Mouse (Mus musculus) induced T-regulatory cell, adult 2 months (primary cell): ENCODE measurements around the gene Tnpo1.
"Not testable (repeated sequence)": the region's sequence is repeated elsewhere in the genome, so short reads cannot be mapped to it uniquely, and the experiment has no call there.

Experiments used
- DNase-seq: peaks from one replicate; pipeline ENCODE4 v3.0.0-alpha.2; 2012; ENCODE audit warnings: low read depth

Gene Tnpo1

DNA sequence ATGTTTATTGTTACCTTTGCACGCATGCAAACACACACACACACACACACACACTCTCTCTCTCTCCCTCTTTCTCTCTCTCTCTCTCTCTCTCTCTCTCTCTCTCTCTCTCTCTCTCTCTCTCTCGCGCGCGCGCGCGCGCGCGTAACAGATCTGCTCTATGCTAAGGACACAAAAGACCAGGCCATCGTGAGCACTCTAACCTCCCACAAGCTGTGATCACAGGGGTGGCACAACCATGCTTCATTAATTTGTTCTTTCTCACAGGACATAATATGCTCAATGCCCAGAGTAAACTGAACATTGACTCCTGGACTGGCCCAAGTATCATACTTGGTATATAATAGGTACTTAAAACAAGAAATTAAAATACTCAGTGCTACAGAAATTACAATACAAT lies 37.0 kb downstream of the Tnpo1 start:
- DNase-seq, result no peak

DNA sequence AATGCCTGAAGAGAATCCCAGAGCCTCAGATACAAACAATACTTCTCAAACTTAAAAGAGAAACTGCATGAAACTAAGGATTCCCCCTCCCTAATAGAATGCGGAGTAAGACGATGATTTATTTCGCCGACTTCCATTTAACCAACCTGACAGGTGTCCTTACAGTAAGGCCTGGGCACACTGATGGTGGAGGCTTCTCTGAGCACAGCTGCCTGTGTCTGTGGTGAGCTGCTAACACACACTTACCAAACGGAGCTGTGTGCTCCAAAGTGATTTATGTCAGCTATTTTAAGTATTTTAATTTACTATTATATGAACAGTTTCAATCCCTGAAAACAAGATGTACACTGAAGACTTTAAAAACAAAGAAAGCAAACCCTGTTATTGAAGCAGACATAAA lies 42.4 kb downstream of the Tnpo1 start:
- DNase-seq, result no peak

DNA sequence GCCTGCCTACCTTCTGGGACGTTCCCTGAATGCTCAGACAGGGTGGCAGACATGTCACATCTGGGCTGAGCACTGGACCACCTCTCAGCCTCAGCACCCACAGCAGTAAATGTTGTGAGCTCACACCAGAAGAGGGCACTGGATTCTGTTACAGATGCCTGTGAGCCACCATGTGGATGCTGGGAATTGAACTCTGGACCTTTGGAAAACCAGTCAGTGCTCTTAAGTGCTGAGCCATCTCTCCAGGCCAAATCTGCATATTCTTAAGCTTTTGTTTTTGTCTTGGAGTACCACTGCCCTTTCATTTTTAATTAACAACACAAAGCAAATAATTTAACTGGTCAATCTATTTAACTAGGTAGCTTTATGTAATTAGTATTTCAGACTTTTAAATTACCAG lies 44.2 kb downstream of the Tnpo1 start:
- DNase-seq, result no peak

DNA sequence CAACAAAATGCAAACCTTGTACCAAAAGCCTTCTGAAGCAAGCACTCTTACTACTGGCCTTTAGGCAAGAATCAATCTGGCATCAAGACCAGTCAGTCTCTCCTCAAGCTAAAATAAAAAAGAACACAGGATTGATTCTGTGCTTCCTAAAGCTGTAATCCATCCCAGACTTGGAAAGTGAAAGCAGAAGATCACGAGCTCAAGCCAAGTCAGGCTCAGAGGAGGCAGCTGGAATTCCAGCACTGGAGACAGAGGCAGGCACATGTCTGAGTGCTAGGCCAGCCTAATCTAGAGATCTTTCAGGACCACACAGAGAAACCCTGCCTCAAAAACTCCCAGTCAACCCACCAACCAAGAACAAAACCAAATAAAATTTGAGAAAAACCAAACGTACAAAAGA lies 45.8 kb downstream of the Tnpo1 start:
- no peak for DNase-seq

DNA sequence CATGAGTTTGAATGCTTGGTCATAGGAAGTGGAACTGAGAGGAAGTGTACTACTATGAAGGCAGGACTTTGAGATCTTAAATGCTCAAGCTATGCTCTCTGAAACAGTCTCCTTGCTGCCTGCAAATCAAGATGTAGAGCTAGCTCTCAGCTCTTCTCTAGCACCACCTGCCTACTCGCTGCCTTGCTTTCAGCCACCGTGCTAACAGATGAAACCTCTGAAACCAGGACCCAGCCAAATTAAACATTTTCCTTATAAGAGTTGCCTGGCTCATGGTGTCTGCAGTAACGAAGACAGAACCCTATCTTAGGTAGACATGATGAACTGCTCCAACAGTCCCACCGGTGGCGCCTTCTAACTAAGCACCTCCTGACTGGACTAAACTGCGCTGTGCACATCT lies 46.8 kb downstream of the Tnpo1 start:
- no peak for DNase-seq

DNA sequence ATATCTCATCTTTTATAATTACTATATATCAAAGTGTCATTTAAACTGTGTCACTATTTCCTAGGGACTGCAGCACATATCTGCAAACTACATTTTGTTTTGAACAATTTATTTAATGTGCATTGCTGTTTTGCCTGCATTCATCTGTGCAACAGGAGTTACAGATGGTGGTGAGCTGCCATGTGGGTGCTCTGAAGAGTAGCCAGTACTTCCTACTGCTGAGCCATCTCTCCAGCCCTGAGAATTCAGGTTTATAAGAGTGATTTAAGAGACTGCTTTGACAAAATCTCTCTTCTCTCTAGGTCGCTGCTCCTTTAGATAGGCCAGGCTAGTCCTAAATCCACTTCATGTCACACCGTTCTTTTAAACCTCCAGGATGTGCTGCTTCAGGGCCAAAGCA lies 49.0 kb downstream of the Tnpo1 start:
- DNase-seq, result no peak

DNA sequence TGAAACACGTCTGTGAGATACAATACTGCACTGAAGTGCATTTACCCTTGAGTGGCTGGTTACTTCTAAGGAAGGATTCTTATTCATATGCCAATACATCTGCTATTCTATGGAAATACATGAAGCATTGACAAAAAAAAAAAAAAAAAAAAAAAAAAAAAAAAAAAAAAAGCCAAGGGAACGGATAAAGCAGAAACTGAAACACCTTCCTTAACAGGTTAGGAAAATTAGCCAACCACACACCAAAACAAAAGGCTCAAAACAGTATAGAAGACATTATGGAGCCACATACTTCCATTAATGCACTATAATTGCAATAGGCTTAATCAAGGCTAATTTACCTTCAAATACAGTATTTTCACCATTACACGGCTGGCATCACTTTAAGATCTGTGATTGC lies 51.5 kb downstream of the Tnpo1 start:
- no peak for DNase-seq

DNA sequence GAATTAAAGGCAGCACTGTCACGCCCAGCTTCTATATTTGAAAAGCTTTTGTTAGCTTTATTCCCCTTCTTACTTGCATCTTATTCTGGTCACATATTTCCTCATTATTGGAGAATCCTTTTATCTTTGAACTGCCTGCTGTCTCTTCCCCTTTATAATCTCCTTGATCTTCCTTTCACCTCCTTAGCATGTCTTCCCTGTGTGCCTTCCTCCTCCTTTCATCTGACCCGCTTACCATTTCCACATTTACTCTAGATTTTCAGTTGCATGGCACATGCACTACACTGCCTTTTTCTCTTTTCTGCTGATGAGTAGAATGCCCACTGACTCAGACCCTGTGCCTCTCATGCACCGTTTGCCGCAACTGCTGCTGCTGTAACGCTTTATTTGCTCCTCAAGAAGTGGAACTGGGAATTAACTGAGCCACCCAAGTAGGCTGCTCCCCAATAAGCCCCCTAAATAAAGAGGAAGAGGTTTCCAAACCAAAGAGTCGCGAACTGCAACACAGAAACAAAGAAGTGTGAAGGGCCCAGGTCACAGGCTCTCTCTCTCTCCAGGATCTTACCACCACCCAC lies 53.8 kb downstream of the Tnpo1 start:
- no peak for DNase-seq

DNA sequence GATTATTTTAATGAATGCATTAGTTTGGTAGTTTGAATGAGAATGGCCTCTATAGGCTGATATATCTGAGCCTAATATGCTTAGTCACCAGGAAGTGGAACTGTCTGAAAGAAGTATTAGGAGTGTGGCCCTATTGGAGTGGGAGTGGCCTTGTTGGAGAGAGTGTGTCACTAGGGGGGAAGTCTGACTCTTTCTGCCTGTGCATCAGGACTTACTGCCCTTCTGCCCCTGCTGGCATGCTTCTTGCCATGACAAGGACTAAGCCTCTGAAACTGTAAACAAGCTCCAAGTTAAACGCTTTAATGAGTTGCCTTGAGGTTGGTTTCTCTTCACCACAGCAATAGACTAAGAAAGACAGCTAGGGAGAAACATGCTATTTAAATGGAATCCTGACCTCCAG lies 54.9 kb downstream of the Tnpo1 start:
- no peak for DNase-seq

DNA sequence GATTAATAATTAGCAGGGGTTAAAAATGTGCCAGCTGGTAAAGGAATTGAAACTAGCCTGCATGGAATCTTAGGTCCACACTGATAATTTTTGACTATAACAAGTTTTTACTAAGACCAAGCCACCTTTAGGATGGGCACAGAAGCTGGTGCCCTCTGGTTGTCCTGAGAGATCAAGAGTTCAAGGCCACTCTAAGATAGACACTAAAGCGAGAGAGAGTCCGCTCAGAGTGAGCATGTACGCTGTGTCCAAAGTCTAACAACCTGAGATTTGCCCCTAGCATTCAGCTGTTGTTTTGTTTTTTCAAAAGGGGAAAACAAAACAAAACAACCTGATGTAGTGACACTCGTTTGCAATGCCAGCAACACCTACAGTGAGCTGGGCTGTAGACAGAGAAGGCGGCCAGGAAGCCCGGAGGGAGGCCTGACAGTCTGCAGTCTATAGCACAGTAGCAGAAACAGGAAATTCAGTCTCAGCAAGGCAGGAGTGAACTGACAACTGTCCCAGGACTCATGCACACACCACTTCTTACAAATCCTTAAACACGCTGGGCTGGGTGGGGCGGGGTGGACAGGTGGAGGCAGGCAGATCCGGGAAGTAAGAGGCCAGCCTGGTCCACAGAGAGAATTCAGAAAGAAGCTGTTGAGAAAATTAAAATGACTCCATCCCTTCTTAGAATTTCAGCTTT lies 57.8 kb downstream of the Tnpo1 start:
- DNase-seq, result no peak

DNA sequence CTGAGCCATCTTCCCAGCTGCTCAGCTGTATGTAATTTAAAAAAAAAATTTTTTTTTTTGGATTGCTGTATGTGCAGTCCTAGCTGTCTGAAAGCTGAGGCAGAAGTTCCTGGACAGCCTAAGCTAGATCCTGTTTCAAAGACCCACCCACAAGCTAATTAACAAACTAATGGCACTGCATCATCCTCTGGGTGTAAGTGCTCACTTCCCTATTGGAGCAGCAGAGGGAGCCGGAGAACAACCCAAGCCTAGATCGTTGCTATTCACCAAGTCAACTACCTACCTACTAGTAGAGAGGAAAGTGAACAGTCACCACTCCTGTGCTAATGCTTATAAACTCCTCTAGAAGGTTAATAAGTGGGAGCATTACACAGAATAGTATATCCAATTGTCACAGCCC lies 58.4 kb downstream of the Tnpo1 start:
- DNase-seq, result peak; percentile 74

DNA sequence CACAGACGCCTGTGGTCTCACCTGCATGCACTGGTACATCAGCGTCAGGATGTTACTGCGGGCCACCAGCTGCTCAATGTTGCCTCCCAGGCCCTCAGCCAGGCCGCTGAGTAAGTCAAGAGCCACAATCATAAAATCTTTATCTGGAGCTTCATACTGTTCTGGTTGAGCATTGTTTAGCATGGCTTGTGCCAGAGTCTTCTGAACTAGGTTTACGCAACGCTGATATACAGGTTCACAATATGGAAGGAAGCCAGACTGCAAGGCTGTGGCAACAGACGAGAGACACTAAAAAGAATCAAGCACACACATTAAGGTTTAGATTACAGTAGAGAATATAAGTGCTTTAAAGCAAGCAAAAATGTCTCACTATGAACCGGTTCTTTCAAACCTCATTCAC lies 70.9 kb downstream of the Tnpo1 start:
- no peak for DNase-seq

DNA sequence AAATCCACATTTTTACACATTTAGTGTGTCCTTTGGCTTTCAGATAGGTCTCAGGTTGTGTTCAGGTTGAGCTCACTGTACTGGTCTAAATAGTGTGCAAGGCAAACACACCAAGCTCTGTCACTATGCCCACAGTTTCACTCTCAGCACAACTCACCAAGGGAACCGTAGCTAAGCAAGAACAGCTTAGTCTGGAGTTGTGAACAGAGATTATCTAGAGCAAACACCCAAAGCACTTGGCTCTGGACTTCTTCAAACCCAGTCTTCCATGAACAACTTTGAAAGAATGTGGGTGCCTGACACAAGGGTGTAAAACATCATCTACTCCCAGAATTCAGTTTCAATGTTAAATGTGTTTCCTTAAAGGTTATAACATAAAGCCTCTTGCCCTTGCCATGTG lies 80.4 kb downstream of the Tnpo1 start:
- DNase-seq, result no peak

DNA sequence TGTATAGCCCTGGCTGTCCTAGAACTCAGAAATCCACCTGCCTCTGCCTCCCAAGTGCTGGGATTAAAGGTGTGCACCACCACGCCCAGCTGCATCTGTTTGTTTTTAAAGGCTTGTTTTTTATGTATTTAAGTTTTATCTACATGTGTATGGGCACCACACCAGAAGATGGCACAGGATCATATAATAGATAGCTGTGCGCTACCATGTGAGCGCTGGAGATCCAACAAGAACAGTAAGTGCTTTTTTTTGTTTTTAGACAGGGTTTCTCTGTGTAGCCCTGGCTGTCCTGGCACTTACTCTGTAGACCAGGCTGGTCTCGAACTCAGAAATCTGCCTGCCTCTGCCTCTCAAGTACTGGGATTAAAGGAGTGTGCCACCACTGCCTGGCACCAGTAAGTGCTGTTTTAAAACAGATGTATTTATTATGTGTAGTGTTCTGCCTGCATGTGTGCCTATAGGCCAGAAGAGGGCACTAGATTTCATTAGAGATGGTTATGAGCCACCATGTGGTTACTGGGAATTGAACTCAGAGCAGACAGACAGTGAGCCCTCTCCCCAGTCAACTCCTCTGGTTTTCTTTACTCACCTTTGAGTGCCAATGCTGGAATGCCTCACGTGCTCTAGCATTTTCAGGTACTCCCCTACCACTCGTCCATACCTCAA lies 89.6 kb downstream of the Tnpo1 start:
- DNase-seq, result peak; percentile 45

DNA sequence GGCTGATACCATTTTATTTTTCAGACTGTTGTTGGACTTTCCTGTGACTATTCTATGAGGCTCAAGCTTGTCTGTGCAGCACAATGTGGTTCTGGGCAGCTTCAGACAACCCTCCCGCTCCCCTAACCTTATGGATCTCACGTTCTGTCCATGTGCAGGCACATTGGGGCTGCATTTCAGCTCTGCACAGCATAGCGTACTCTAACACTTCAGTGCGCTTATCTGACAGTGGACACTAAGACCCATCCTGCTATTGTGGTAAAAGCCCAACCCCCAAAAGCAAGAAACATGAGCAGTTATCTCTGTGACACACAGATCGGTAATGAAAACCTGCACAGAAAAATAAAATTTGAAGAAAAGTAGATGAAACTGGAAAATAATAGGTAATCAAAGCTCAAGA lies 90.4 kb downstream of the Tnpo1 start:
- DNase-seq, result no peak

DNA sequence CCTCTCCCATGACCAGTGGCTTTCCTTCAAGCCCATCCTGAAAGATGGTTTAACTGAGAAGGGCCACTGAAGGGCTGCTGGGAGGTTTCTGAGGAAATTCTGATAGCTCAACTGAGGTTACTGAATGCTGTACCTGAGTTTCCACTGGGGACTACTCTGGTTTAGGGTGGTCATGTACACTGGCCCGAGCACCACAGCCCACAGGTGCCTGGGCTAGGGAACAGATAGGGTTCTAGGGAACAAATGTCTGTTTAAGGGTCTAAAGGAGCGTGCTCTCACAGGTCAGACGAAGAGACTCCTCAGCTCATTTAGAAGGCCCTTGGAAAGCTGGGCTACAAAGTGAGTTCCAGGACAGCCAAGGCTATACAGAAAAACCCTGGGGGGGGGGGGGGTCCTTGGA lies 91.5 kb downstream of the Tnpo1 start:
- DNase-seq, result no peak

DNA sequence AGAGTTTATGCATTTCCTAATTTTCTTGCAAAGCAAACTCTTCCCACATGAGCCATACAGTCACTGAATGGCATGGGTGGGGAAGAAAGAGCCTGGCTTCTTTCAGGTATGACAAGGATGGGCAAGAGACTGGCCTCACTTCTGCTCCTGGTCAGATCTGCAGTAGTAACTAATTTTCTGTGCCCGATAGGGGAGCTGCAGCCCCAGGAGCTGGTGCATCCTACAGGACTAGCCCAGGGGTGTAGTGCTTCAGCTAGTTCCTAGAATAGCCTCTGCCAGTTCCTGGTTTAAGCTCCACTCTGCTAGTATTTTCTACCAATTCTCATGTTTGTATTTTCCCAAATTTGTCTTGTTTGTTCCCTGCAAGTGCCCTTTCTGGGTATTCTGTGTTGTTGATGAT lies 92.0 kb downstream of the Tnpo1 start:
- no peak for DNase-seq

DNA sequence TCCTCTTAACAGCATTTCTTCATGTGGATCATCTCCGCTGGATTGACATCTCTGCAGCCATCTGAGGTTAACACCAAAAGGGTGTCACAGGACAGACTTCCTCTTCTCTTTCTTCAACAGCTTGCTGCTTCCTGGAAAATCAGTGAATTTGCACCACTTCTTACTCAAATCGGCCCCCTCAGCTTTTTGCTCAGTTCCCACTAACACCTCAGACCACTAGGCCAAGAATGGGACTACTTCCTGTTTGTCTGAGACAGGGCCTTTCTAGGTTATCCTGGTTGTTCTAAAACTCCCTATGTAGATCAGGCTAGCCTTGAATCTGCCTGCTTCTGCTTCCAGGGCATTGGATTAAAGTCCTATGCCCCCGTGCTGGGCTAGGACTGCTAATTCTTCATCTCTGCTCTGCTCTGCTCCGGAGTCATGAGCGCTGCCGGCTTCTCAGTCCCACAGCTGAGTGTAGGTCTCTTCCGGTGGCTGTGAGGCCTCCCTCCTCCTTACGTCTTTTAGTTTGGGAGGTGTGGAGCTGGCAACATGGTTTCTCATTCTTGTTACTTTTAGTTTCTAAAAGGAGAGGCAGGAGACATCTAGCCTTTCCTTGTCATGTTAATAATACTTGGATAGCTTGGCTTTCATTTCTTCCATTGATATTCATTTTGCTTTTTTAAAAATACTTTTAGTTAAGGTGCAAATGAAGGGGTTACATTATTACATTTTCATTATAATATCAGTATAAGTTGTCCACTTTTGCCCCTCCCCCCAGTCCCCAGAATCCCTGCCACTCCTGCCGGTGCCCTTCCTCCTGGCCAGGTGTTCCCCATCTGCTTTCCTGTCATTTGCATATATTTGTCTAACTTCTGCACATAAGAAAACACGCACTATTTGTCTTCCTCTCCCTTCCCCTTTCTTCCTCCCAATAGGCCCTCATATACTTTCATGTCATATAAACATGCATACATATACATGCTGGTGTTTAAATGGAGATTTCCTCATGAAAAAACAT lies 93.4 kb downstream of the Tnpo1 start:
- peak; percentile 59 for DNase-seq

DNA sequence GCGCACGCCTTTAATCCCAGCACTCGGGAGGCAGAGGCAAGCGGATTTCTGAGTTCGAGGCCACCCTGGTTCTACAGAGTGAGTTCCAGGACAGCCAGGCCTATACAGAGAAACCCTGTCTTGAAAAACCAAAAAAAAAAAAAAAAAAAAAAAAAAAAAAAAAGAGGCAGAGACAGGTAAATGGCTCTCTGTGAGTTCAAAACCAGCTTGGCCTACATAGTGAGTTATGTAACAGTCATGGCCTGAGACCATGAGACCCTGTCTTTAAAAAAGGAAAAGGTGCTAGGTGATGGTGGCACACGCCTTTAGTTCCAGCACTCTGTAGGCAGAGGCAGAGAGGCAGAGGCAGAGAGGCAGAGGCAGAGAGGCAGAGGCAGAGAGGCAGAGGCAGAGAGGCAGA lies 97.2 kb downstream of the Tnpo1 start:
- DNase-seq, result not testable (repeated sequence)

DNA sequence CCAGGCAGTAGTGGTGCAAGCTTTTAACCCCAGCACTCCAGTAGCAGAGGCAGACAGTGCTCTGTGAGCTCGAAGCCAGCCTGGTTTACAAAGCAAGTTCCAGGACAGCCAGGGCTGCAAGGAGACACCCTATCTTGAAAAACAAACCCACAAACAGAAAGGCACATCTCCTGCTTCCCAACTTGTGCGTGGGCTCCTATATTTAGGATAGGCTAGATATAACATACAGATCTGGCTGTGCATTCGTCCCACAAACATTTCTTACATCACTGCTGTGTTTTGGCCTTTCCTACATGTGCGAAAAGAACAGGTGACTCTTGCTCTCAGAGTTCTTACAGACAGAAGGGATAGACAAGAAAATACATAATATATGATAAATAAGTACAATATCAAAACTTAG lies 100.6 kb downstream of the Tnpo1 start:
- no peak for DNase-seq

DNA sequence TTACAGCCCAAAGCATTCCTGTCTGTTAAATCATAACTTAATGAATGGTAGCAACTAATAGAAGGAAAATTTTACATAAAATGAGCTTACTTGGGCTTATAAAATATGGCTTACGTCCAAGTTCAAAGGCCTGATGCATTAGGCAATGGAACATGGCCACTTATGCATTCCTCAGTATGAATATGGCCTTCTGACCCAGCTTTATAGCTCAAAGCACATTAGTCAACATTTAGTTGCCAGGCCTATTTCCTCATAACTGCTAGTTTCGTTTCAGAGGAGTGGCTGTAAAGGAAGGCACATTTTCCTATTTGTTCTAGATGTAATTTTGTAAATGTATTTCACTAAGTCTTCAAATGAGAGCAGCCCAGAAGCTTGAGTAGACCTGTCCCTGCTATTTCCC lies 107.1 kb downstream of the Tnpo1 start:
- no peak for DNase-seq

DNA sequence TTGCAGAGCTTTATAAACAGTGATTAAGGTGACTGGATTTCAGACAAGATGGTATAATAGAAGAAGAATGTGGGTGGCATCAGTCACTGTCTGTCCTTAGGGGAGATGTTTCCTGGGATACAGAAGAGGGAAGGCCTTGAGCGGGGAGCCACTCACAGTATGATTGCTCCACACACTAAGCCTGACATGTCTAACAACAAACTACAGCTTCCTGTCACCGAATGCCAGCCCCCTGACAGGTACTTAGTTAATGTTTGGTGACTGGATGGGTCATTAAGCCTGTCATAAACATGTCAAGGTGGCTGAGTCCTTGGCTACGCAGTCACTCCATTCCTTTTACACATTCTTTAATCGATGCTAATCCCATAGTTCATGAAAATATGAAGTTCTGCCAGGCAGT lies 108.0 kb downstream of the Tnpo1 start:
- DNase-seq, result no peak

DNA sequence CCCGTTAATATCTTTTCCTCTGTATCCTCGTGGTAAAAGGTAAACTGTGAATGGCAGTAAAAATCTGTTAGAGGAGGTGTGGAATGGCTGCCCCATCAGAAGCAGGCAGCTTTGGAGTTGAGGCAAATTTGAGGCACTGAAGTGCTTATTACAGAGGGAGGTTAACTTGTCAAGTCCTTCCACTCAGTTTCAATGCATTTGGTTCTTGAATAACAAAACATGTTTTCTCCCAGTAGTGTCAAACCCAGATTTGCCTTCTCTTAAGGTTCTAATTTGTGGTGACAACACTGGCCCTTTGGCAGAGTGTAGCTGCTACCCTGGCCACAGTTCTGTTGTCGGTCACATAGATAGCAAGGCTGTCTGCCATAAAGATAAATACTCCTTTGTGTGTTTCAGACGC lies 108.4 kb downstream of the Tnpo1 start:
- DNase-seq, result no peak
